15 mouse cellular contexts compared by ENCODE assay signal in genomic region chr8:70279266-70279665, GRCm38 (mm10). TPM values are rescaled to one million over a fixed set of nuclear protein-coding genes. Genes with fewer than 3 reads are reported as not detected.
DNase-seq lines count a peak whose midpoint lies in the region; ATAC-seq and TF ChIP-seq lines count a peak whose summit lies in the region.
"Had no signal": no experiment of that assay in that cellular context is flagged by ENCODE, and none has a peak within 500 bp of the region (broad histone marks: within the 10 kb centered on the region; RNA-seq: fewer than 3 reads in every experiment).

No protein-coding gene starts in this region.

- H3K9me3 ChIP-seq in kidney, embryonic 15.5 days (replicated peaks): no peaks in the 10 kb centered on the region
- H3K9me3 ChIP-seq in stomach, embryonic 16.5 days (replicated peaks; ENCODE audit: control insufficient read depth, low read length): no peaks in the 10 kb centered on the region
- no peaks in the 10 kb centered on the region for H3K9me3 ChIP-seq in stomach, postnatal 0 days (ENCODE audit: control insufficient read depth, low read length)
- H3K9me3 ChIP-seq: midbrain, embryonic 15.5 days; stomach, embryonic 15.5 days had no signal

- H3K4me1 ChIP-seq in kidney, embryonic 15.5 days: peaks cover 42% of the 10 kb centered on the region
- H3K4me1 ChIP-seq in stomach, embryonic 16.5 days (ENCODE audit: control insufficient read depth, insufficient read depth, low read length): peaks cover 6% of the 10 kb centered on the region
- no peaks in the 10 kb centered on the region for H3K4me1 ChIP-seq in stomach, postnatal 0 days (replicated peaks; ENCODE audit: control insufficient read depth, insufficient read depth)
- peaks cover 39% of the 10 kb centered on the region for H3K4me1 ChIP-seq in olfactory bulb, adult 2 months (ENCODE audit: control insufficient read depth, insufficient read depth, low read length)

- intact Hi-C loops in gastrocnemius, adult 2 months (cut with DNase I): no loop called here

- TF ChIP-seq CTCF in gastrocnemius, adult 2 months (IDR thresholded peaks at IDR 0.05): no peak
- no peak for TF ChIP-seq CTCF in stomach, postnatal 0 days (IDR thresholded peaks at IDR 0.05; ENCODE audit: low read depth)
- no peak for TF ChIP-seq CTCF in olfactory bulb, adult 2 months (IDR thresholded peaks at IDR 0.05; ENCODE audit: insufficient read depth, low read depth, low read length)

- no peak overlapping the region for H3K4me3 ChIP-seq in gastrocnemius, adult 2 months
- H3K4me3 ChIP-seq in kidney, embryonic 15.5 days (replicated peaks): no peak overlapping the region
- H3K4me3 ChIP-seq in stomach, embryonic 16.5 days (replicated peaks; ENCODE audit: low read length): no peak overlapping the region
- H3K4me3 ChIP-seq in stomach, postnatal 0 days (ENCODE audit: low read depth, low read length): no peak overlapping the region
- H3K4me3 ChIP-seq in olfactory bulb, adult 2 months (ENCODE audit: insufficient read depth, low read depth, low read length): no peak overlapping the region
- H3K4me3 ChIP-seq: midbrain, embryonic 15.5 days; stomach, embryonic 15.5 days had no signal

- no peak for ATAC-seq in kidney, embryonic 15.5 days (replicated peaks; ENCODE audit: low FRiP score)
- ATAC-seq in stomach, embryonic 16.5 days (ENCODE audit: insufficient read depth, low FRiP score): no peak
- ATAC-seq in stomach, postnatal 0 days (ENCODE audit: low FRiP score, low TSS enrichment): no peak
- ATAC-seq: midbrain, embryonic 15.5 days had no signal

- H3K27ac ChIP-seq in gastrocnemius, adult 2 months: peak overlapping the region; percentile 31
- H3K27ac ChIP-seq in kidney, embryonic 15.5 days: peak overlapping the region; percentile 52; the same call in 1 of the 2 replicates
- H3K27ac ChIP-seq in stomach, embryonic 16.5 days (ENCODE audit: low read length): no peak overlapping the region
- H3K27ac ChIP-seq in stomach, postnatal 0 days (replicated peaks): no peak overlapping the region
- H3K27ac ChIP-seq in olfactory bulb, adult 2 months (ENCODE audit: insufficient read depth, low read depth, low read length): peak overlapping the region; percentile 4; the same call in 1 of the 2 replicates
- H3K27ac ChIP-seq: midbrain, embryonic 15.5 days; stomach, embryonic 15.5 days had no signal

- H3K27me3 ChIP-seq in kidney, embryonic 15.5 days: no peaks in the 10 kb centered on the region
- no peaks in the 10 kb centered on the region for H3K27me3 ChIP-seq in stomach, embryonic 16.5 days (ENCODE audit: control insufficient read depth, insufficient read depth, low read length)
- no peaks in the 10 kb centered on the region for H3K27me3 ChIP-seq in stomach, postnatal 0 days (ENCODE audit: control insufficient read depth, insufficient read depth, low read length)
- H3K27me3 ChIP-seq: midbrain, embryonic 15.5 days; stomach, embryonic 15.5 days had no signal

- H3K4me2 ChIP-seq in kidney, embryonic 15.5 days: no peak overlapping the region
- no peak overlapping the region for H3K4me2 ChIP-seq in stomach, embryonic 16.5 days (ENCODE audit: low read depth, low read length)
- H3K4me2 ChIP-seq in stomach, postnatal 0 days (replicated peaks; ENCODE audit: low read depth): no peak overlapping the region
- H3K4me2 ChIP-seq: midbrain, embryonic 15.5 days; stomach, embryonic 15.5 days had no signal

- WGBS in kidney, embryonic 15.5 days: 60% methylated on average over 8 of the region's 8 CpGs
- 55% methylated on average over 8 of the region's 8 CpGs for WGBS in stomach, embryonic 16.5 days
- 70% methylated on average over 8 of the region's 8 CpGs for WGBS in stomach, postnatal 0 days
- 57% methylated on average over 8 of the region's 8 CpGs for WGBS in olfactory bulb, adult 2 months

- H3K36me3 ChIP-seq in kidney, embryonic 15.5 days: no peaks in the 10 kb centered on the region
- no peaks in the 10 kb centered on the region for H3K36me3 ChIP-seq in stomach, embryonic 16.5 days (ENCODE audit: control insufficient read depth, insufficient read depth, low read length)
- no peaks in the 10 kb centered on the region for H3K36me3 ChIP-seq in stomach, postnatal 0 days (ENCODE audit: control insufficient read depth, insufficient read depth, low read length)
- H3K36me3 ChIP-seq: midbrain, embryonic 15.5 days; stomach, embryonic 15.5 days had no signal

- H3K9ac ChIP-seq in kidney, embryonic 15.5 days: no peak overlapping the region
- H3K9ac ChIP-seq in stomach, embryonic 16.5 days (ENCODE audit: low read length): peak overlapping the region; percentile 43; the same call in 1 of the 2 replicates
- no peak overlapping the region for H3K9ac ChIP-seq in stomach, postnatal 0 days (ENCODE audit: low read length)
- H3K9ac ChIP-seq: midbrain, embryonic 15.5 days; stomach, embryonic 15.5 days had no signal

- TF ChIP-seq POLR2A in olfactory bulb, adult 2 months (IDR thresholded peaks at IDR 0.05; ENCODE audit: insufficient read depth, low read depth, low read length): no peak

- DNase-seq in gastrocnemius, adult 2 months: no peak
- DNase-seq in gastrocnemius, postnatal 4 days (ENCODE audit: low spot score in 2 of 2): no peak
- DNase-seq in kidney, adult 9 months: no peak
- no peak for DNase-seq in stomach, postnatal 0 days (ENCODE audit: low spot score)
- no peak for DNase-seq in ovary, adult 18-20 months (ENCODE audit: low spot score)
- DNase-seq: embryo, embryonic 11 days; kidney, postnatal 25 days; lung, adult 18-20 months; right cerebral cortex, postnatal 25 days had no signal

- no peak for TF ChIP-seq EP300 in stomach, postnatal 0 days (optimal IDR thresholded peaks at IDR 0.05)

RNA-seq across cellular contexts. Expression of gene Homer3, which starts 3.4 kb away (rescaled TPM):
- 1 to 10 TPM; 3.8 to 4.3 TPM for total RNA-seq in gastrocnemius, adult 2 months (2021)
- 10 to 100 TPM; 23.2 to 24.3 TPM for total RNA-seq in gastrocnemius, postnatal 4 days (2021)
- 69.5 and 79.9 TPM in 2 replicates for polyA plus RNA-seq in kidney, embryonic 15.5 days (2015; fragmentation: Nextera tagmentation; extraction: Ambion mirVana)
- 27.3 and 32.5 TPM in 2 replicates for polyA plus RNA-seq in stomach, embryonic 16.5 days (2015; fragmentation: Nextera tagmentation; extraction: Ambion mirVana)
- 13.8 and 17.5 TPM in 2 replicates for polyA plus RNA-seq in stomach, postnatal 0 days (2015; fragmentation: Nextera tagmentation; extraction: Ambion mirVana)
- polyA plus RNA-seq in olfactory bulb, adult 2 months (2012; ENCODE audit: insufficient read depth, insufficient read length, low replicate concordance, missing spikeins): not detected in 2 replicates

RNA-seq across cellular contexts. Expression of gene Ddx49, which starts 23.0 kb away (rescaled TPM):
- 10 to 100 TPM; 29.9 to 30.0 TPM for total RNA-seq in gastrocnemius, adult 2 months (2021)
- 10 to 100 TPM; 42.8 to 42.9 TPM for total RNA-seq in gastrocnemius, postnatal 4 days (2021)
- polyA plus RNA-seq in kidney, embryonic 15.5 days (2015; fragmentation: Nextera tagmentation; extraction: Ambion mirVana): 45.1 and 49.0 TPM in 2 replicates
- 48.8 and 50.4 TPM in 2 replicates for polyA plus RNA-seq in stomach, embryonic 16.5 days (2015; fragmentation: Nextera tagmentation; extraction: Ambion mirVana)
- polyA plus RNA-seq in stomach, postnatal 0 days (2015; fragmentation: Nextera tagmentation; extraction: Ambion mirVana): 35.0 and 36.0 TPM in 2 replicates
- not detected in 2 replicates for polyA plus RNA-seq in olfactory bulb, adult 2 months (2012; ENCODE audit: insufficient read depth, insufficient read length, low replicate concordance, missing spikeins)

RNA-seq across cellular contexts. Expression of gene Cope, which starts 23.1 kb away (rescaled TPM):
- 100 to 1,000 TPM; 118 to 128 TPM for total RNA-seq in gastrocnemius, adult 2 months (2021)
- 100 to 1,000 TPM; 168 to 177 TPM for total RNA-seq in gastrocnemius, postnatal 4 days (2021)
- polyA plus RNA-seq in kidney, embryonic 15.5 days (2015; fragmentation: Nextera tagmentation; extraction: Ambion mirVana): 320 and 327 TPM in 2 replicates
- polyA plus RNA-seq in stomach, embryonic 16.5 days (2015; fragmentation: Nextera tagmentation; extraction: Ambion mirVana): 354 and 410 TPM in 2 replicates
- 347 and 366 TPM in 2 replicates for polyA plus RNA-seq in stomach, postnatal 0 days (2015; fragmentation: Nextera tagmentation; extraction: Ambion mirVana)
- not detected in 2 replicates for polyA plus RNA-seq in olfactory bulb, adult 2 months (2012; ENCODE audit: insufficient read depth, insufficient read length, low replicate concordance, missing spikeins)

RNA-seq across cellular contexts. Expression of gene Cers1, which starts 36.3 kb away (rescaled TPM):
- 10 to 100 TPM; 14.0 to 23.3 TPM for total RNA-seq in gastrocnemius, adult 2 months (2021)
- total RNA-seq in gastrocnemius, postnatal 4 days (2021): 10 to 100 TPM; 23.1 to 24.4 TPM
- polyA plus RNA-seq in kidney, embryonic 15.5 days (2015; fragmentation: Nextera tagmentation; extraction: Ambion mirVana): 2.6 and 4.0 TPM in 2 replicates
- polyA plus RNA-seq in stomach, embryonic 16.5 days (2015; fragmentation: Nextera tagmentation; extraction: Ambion mirVana): 3.8 and 4.1 TPM in 2 replicates
- 2.0 and 2.6 TPM in 2 replicates for polyA plus RNA-seq in stomach, postnatal 0 days (2015; fragmentation: Nextera tagmentation; extraction: Ambion mirVana)
- not detected in 2 replicates for polyA plus RNA-seq in olfactory bulb, adult 2 months (2012; ENCODE audit: insufficient read depth, insufficient read length, low replicate concordance, missing spikeins)
- total RNA-seq: neutrophil, adult 5-6 weeks had no signal

RNA-seq across cellular contexts. Expression of gene Armc6, which starts 45.0 kb away (rescaled TPM):
- total RNA-seq in gastrocnemius, adult 2 months (2021): 1 to 10 TPM; 7.6 to 9.7 TPM
- 10 to 100 TPM; 16.1 to 16.4 TPM for total RNA-seq in gastrocnemius, postnatal 4 days (2021)
- 28.8 and 31.0 TPM in 2 replicates for polyA plus RNA-seq in kidney, embryonic 15.5 days (2015; fragmentation: Nextera tagmentation; extraction: Ambion mirVana)
- polyA plus RNA-seq in stomach, embryonic 16.5 days (2015; fragmentation: Nextera tagmentation; extraction: Ambion mirVana): 25.3 and 27.0 TPM in 2 replicates
- 11.9 and 12.9 TPM in 2 replicates for polyA plus RNA-seq in stomach, postnatal 0 days (2015; fragmentation: Nextera tagmentation; extraction: Ambion mirVana)
- not detected in 2 replicates for polyA plus RNA-seq in olfactory bulb, adult 2 months (2012; ENCODE audit: insufficient read depth, insufficient read length, low replicate concordance, missing spikeins)

Comparison
In these comparisons a context has a peak if more than half of its experiments do, and no peak if none do; other contexts are left out.
1. H3K27ac ChIP-seq: peak in gastrocnemius, adult 2 months (single experiment), kidney, embryonic 15.5 days (single experiment) and olfactory bulb, adult 2 months (single experiment); none in stomach, embryonic 16.5 days (single experiment) and stomach, postnatal 0 days (single experiment).
2. RNA of gene Ddx49, which starts 23.0 kb away (polyA plus RNA-seq): 45.1 to 49.0 TPM in kidney, embryonic 15.5 days, 48.8 to 50.4 TPM in stomach, embryonic 16.5 days and 35.0 to 36.0 TPM in stomach, postnatal 0 days; not detected in olfactory bulb, adult 2 months; every median in the first group is over 10 times any median in the second.